Mouse (Mus musculus): Measurements from ENCODE around the gene Hmg20b. TPM values are rescaled to one million over a fixed set of nuclear protein-coding genes. Genes with fewer than 3 reads are reported as not detected.

Hmg20b gene
- polyA plus RNA-seq, 2 experiments, result 92.9 to 135 TPM

- Histone ChIP-seq H3K36me3 (ENCODE audit: control insufficient read depth, insufficient read depth, low read length) (peaks cover 89% of the 10 kb centered on the region), H3K9ac (ENCODE audit: low read depth, low read length, severe bottlenecking) (no peak overlapping the region)
Observed at GRCm38 (mm10) chr10:81309571-81309970, 40.7 kb downstream of the Hmg20b start.

GRCm38 (mm10) chr10:81306837-81307682 is 43.2 kb downstream of the Hmg20b start:
- Histone ChIP-seq H3K4me1 (ENCODE audit: control insufficient read depth, insufficient read depth, low read length) (no peaks in the 10 kb centered on the region), H3K9ac (ENCODE audit: low read depth, low read length, severe bottlenecking) (no peak overlapping the region), H3K36me3 (ENCODE audit: control insufficient read depth, insufficient read depth, low read length) (peaks cover 65% of the 10 kb centered on the region), H3K9me3 (ENCODE audit: control insufficient read depth, low read length) (no peaks in the 10 kb centered on the region), H3K27ac (replicated peaks; ENCODE audit: low read depth, low read length) (no peak overlapping the region), H3K27me3 (ENCODE audit: control insufficient read depth, insufficient read depth, low read length) (no peaks in the 10 kb centered on the region), H3K4me2 (replicated peaks; ENCODE audit: low read depth, low read length, severe bottlenecking) (no peak overlapping the region), H3K4me3 (replicated peaks; ENCODE audit: low read length) (no peak overlapping the region)
- WGBS, result 93% methylated on average over 21 of the region's 21 CpGs
- no peak for ATAC-seq (ENCODE audit: low FRiP score, low read depth)
- no peak for DNase-seq (ENCODE audit: low spot score)
- no peak for TF ChIP-seq POLR2A (IDR thresholded peaks at IDR 0.05; ENCODE audit: borderline replicate concordance, extremely low read depth, insufficient read depth, insufficient read length)

More at GRCm38 (mm10) chr10:81309571-81309970, 40.7 kb downstream of the Hmg20b start:
- WGBS, result 89% methylated on average over 5 of the region's 5 CpGs
- no peak overlapping the region for H3K4me2 ChIP-seq (replicated peaks; ENCODE audit: low read depth, low read length, severe bottlenecking)
- no peak overlapping the region for H3K4me3 ChIP-seq (replicated peaks; ENCODE audit: low read length)
- no peak for DNase-seq (ENCODE audit: low spot score)
- no peak for TF ChIP-seq POLR2A (IDR thresholded peaks at IDR 0.05; ENCODE audit: borderline replicate concordance, extremely low read depth, insufficient read depth, insufficient read length)
- no peaks in the 10 kb centered on the region for H3K4me1 ChIP-seq (ENCODE audit: control insufficient read depth, insufficient read depth, low read length)
- H3K9me3 ChIP-seq (ENCODE audit: control insufficient read depth, low read length), result no peaks in the 10 kb centered on the region
- no peaks in the 10 kb centered on the region for H3K27me3 ChIP-seq (ENCODE audit: control insufficient read depth, insufficient read depth, low read length)
- no peak for ATAC-seq (ENCODE audit: low FRiP score, low read depth)
- no peak overlapping the region for H3K27ac ChIP-seq (replicated peaks; ENCODE audit: low read depth, low read length)

GRCm38 (mm10) chr10:81306173-81306668 is 44.1 kb downstream of the Hmg20b start:
- Histone ChIP-seq H3K9ac (ENCODE audit: low read depth, low read length, severe bottlenecking) (no peak overlapping the region), H3K9me3 (ENCODE audit: control insufficient read depth, low read length) (no peaks in the 10 kb centered on the region), H3K4me3 (replicated peaks; ENCODE audit: low read length) (no peak overlapping the region), H3K36me3 (ENCODE audit: control insufficient read depth, insufficient read depth, low read length) (peaks cover 56% of the 10 kb centered on the region), H3K27ac (replicated peaks; ENCODE audit: low read depth, low read length) (no peak overlapping the region), H3K4me1 (ENCODE audit: control insufficient read depth, insufficient read depth, low read length) (no peaks in the 10 kb centered on the region), H3K4me2 (replicated peaks; ENCODE audit: low read depth, low read length, severe bottlenecking) (no peak overlapping the region), H3K27me3 (ENCODE audit: control insufficient read depth, insufficient read depth, low read length) (no peaks in the 10 kb centered on the region)
- TF ChIP-seq POLR2A (IDR thresholded peaks at IDR 0.05; ENCODE audit: borderline replicate concordance, extremely low read depth, insufficient read depth, insufficient read length), result no peak
- WGBS, result 92% methylated on average over 12 of the region's 12 CpGs
- ATAC-seq (ENCODE audit: low FRiP score, low read depth) (no peak), DNase-seq (ENCODE audit: low spot score) (no peak)

DNA sequence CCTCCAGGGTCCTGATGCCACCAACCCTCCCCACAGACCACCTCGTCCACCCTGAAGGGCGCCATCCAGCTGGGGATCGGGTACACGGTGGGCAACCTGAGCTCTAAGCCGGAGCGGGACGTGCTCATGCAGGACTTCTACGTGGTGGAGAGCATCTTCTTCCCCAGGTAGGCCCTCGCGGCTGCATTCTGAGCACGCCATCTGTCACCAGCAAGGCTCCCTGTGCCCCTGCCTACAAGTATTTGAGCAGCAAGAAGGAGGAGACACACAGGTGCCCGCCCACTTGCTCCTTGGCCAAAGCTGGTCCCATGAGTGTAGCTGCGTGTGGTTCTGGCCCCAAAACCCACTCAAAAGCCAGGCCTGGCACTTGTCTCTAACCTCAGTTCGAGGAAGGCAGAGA is 44.6 kb downstream of the Hmg20b start:
- no peak overlapping the region for H3K4me3 ChIP-seq (replicated peaks; ENCODE audit: low read length)
- H3K4me1 ChIP-seq (ENCODE audit: control insufficient read depth, insufficient read depth, low read length), result no peaks in the 10 kb centered on the region
- DNase-seq (ENCODE audit: low spot score) (no peak), ATAC-seq (ENCODE audit: low FRiP score, low read depth) (no peak)
- no peaks in the 10 kb centered on the region for H3K9me3 ChIP-seq (ENCODE audit: control insufficient read depth, low read length)
- no peak for TF ChIP-seq POLR2A (IDR thresholded peaks at IDR 0.05; ENCODE audit: borderline replicate concordance, extremely low read depth, insufficient read depth, insufficient read length)
- no peak overlapping the region for H3K4me2 ChIP-seq (replicated peaks; ENCODE audit: low read depth, low read length, severe bottlenecking)
- H3K27me3 ChIP-seq (ENCODE audit: control insufficient read depth, insufficient read depth, low read length), result no peaks in the 10 kb centered on the region
- peaks cover 51% of the 10 kb centered on the region for H3K36me3 ChIP-seq (ENCODE audit: control insufficient read depth, insufficient read depth, low read length)
- no peak overlapping the region for H3K9ac ChIP-seq (ENCODE audit: low read depth, low read length, severe bottlenecking)
- 95% methylated on average over 8 of the region's 14 CpGs for WGBS
- H3K27ac ChIP-seq (replicated peaks; ENCODE audit: low read depth, low read length), result no peak overlapping the region

- ATAC-seq (ENCODE audit: low FRiP score, low read depth) (no peak), DNase-seq (ENCODE audit: low spot score) (no peak)
- Histone ChIP-seq H3K9me3 (ENCODE audit: control insufficient read depth, low read length) (no peaks in the 10 kb centered on the region), H3K4me1 (ENCODE audit: control insufficient read depth, insufficient read depth, low read length) (no peaks in the 10 kb centered on the region), H3K4me3 (replicated peaks; ENCODE audit: low read length) (no peak overlapping the region), H3K4me2 (replicated peaks; ENCODE audit: low read depth, low read length, severe bottlenecking) (no peak overlapping the region), H3K9ac (ENCODE audit: low read depth, low read length, severe bottlenecking) (no peak overlapping the region), H3K27me3 (ENCODE audit: control insufficient read depth, insufficient read depth, low read length) (no peaks in the 10 kb centered on the region), H3K36me3 (ENCODE audit: control insufficient read depth, insufficient read depth, low read length) (peaks cover 44% of the 10 kb centered on the region), H3K27ac (replicated peaks; ENCODE audit: low read depth, low read length) (no peak overlapping the region)
- 17% methylated on average over 5 of the region's 9 CpGs for WGBS
- TF ChIP-seq POLR2A (IDR thresholded peaks at IDR 0.05; ENCODE audit: borderline replicate concordance, extremely low read depth, insufficient read depth, insufficient read length), result no peak
Observed at GRCm38 (mm10) chr10:81304597-81305238, 45.6 kb downstream of the Hmg20b start.

Data from limb, embryonic 14.5 days (tissue).